Mouse (Mus musculus): ENCODE results near the gene Pde4d. TPM values are rescaled to one million over a fixed set of nuclear protein-coding genes. Genes with fewer than 3 reads are reported as not detected.

Pde4d gene
- polyA plus RNA-seq, 1 experiment from 2014 or later = 20.5 TPM

DNA sequence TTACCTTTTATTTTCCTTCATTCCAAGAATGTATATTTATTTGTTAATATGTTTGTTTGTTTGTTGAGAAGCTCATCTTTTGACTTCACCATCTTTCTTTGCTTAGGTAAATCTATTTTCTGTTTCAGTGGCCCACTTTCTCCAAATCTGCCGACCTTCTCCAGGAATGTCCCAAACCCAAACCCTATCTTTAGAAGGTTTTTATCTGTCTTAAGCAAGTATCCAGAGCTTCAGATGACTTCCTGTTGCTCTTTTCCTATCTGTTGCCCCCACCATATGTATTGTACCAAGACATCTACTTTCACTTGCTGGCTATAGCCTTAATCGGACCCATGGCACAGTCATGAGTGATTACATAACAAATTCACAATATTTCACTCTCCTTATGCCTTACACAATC is 1238.4 kb downstream of the Pde4d start:
- Histone ChIP-seq H3K27me3 (replicated peaks; ENCODE audit: control insufficient read depth, insufficient read depth, low read length) (no peaks in the 10 kb centered on the region), H3K4me3 (replicated peaks; ENCODE audit: low read length) (no peak overlapping the region), H3K4me2 (ENCODE audit: low read length) (no peak overlapping the region), H3K4me1 (replicated peaks; ENCODE audit: control insufficient read depth, insufficient read depth, low read length) (peaks cover 11% of the 10 kb centered on the region), H3K9me3 (ENCODE audit: control insufficient read depth, low read length) (no peaks in the 10 kb centered on the region), H3K36me3 (ENCODE audit: control insufficient read depth, insufficient read depth) (no peaks in the 10 kb centered on the region), H3K9ac (replicated peaks; ENCODE audit: low read depth, low read length) (no peak overlapping the region), H3K27ac (ENCODE audit: low read length) (no peak overlapping the region)
- ATAC-seq = no peak
- 97% methylated on average over 2 of the region's 2 CpGs for WGBS

DNA sequence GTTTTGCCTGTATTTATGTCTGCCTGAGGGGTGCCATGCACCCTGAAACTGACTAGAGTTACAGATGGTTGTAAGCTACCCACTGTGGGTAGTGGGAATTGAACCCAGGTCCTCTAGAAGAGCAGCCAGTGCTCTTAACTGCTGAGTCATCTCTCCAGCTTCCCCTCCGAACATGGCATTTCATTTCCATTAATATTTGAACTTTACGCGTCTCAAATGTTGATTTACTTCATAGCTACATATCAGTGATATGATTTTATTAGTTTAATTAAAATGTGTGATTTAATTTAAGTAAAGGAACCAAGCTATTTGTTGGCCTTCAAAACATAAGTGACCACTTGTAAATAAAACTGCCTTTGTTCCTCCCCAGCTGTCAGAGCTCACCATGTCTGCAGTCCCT is 1239.4 kb downstream of the Pde4d start:
- no peaks in the 10 kb centered on the region for H3K27me3 ChIP-seq (replicated peaks; ENCODE audit: control insufficient read depth, insufficient read depth, low read length)
- H3K9ac ChIP-seq (replicated peaks; ENCODE audit: low read depth, low read length) = no peak overlapping the region
- H3K4me3 ChIP-seq (replicated peaks; ENCODE audit: low read length) = no peak overlapping the region
- 93% methylated on average over 3 of the region's 3 CpGs for WGBS
- no peak for ATAC-seq
- H3K4me1 ChIP-seq (replicated peaks; ENCODE audit: control insufficient read depth, insufficient read depth, low read length) = peaks cover 11% of the 10 kb centered on the region
- no peak overlapping the region for H3K27ac ChIP-seq (ENCODE audit: low read length)
- no peaks in the 10 kb centered on the region for H3K36me3 ChIP-seq (ENCODE audit: control insufficient read depth, insufficient read depth)
- H3K9me3 ChIP-seq (ENCODE audit: control insufficient read depth, low read length) = no peaks in the 10 kb centered on the region
- H3K4me2 ChIP-seq (ENCODE audit: low read length) = no peak overlapping the region

GRCm38 (mm10) chr13:109690558-109690957 is 1240.8 kb downstream of the Pde4d start:
- Histone ChIP-seq H3K4me1 (replicated peaks; ENCODE audit: control insufficient read depth, insufficient read depth, low read length) (peaks cover 7% of the 10 kb centered on the region), H3K27ac (ENCODE audit: low read length) (no peak overlapping the region), H3K36me3 (ENCODE audit: control insufficient read depth, insufficient read depth) (no peaks in the 10 kb centered on the region), H3K9ac (replicated peaks; ENCODE audit: low read depth, low read length) (no peak overlapping the region), H3K27me3 (replicated peaks; ENCODE audit: control insufficient read depth, insufficient read depth, low read length) (no peaks in the 10 kb centered on the region), H3K9me3 (ENCODE audit: control insufficient read depth, low read length) (no peaks in the 10 kb centered on the region), H3K4me3 (replicated peaks; ENCODE audit: low read length) (no peak overlapping the region), H3K4me2 (ENCODE audit: low read length) (no peak overlapping the region)
- WGBS = 60% methylated on average over 5 of the region's 5 CpGs
- ATAC-seq = no peak

DNA sequence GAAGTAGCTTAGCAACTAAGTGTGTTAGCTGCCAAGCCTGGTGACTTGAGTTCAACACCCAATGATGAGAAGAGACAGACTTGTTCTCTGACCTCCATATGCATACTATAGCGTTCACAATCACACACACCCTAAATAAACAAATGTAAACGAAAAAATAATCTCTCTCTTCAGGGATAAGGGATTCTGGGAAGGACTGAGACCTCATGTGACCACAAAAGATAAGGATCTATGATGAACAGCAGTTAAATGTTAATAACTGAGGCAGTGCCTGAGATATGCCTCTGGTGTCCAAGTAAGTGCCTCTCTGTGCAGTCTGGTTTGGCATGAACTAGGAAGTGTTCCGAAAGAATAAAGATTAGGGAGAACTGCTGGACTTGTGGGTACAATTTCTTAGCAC is 1243.1 kb downstream of the Pde4d start:
- Histone ChIP-seq H3K36me3 (ENCODE audit: control insufficient read depth, insufficient read depth) (no peaks in the 10 kb centered on the region), H3K27ac (ENCODE audit: low read length) (no peak overlapping the region), H3K9me3 (ENCODE audit: control insufficient read depth, low read length) (no peaks in the 10 kb centered on the region), H3K4me3 (replicated peaks; ENCODE audit: low read length) (no peak overlapping the region), H3K4me1 (replicated peaks; ENCODE audit: control insufficient read depth, insufficient read depth, low read length) (no peaks in the 10 kb centered on the region), H3K4me2 (ENCODE audit: low read length) (no peak overlapping the region), H3K9ac (replicated peaks; ENCODE audit: low read depth, low read length) (no peak overlapping the region), H3K27me3 (replicated peaks; ENCODE audit: control insufficient read depth, insufficient read depth, low read length) (no peaks in the 10 kb centered on the region)
- 77% methylated on average over 3 of the region's 3 CpGs for WGBS
- no peak for ATAC-seq

DNA sequence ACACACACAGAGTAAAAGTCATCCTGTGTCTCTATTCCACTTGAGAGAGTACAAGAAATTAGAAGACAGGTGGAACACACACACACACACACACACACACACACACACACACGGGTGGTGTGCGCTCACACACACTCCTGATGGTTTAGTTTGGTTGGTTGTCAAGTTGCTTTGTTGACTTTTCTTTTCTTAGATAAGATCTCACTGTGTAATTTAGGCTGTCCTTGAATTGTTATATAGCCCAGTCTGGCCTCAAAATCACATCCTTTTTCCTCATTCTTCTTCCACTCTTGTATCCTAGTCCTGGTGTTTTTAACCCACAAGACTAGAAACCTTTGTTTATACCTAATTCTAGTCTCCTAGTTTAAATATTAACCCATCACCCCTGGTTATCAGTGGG is 1244.0 kb downstream of the Pde4d start:
- Histone ChIP-seq H3K27me3 (replicated peaks; ENCODE audit: control insufficient read depth, insufficient read depth, low read length) (no peaks in the 10 kb centered on the region), H3K36me3 (ENCODE audit: control insufficient read depth, insufficient read depth) (no peaks in the 10 kb centered on the region), H3K4me3 (replicated peaks; ENCODE audit: low read length) (no peak overlapping the region), H3K9me3 (ENCODE audit: control insufficient read depth, low read length) (no peaks in the 10 kb centered on the region), H3K4me2 (ENCODE audit: low read length) (no peak overlapping the region), H3K9ac (replicated peaks; ENCODE audit: low read depth, low read length) (no peak overlapping the region), H3K27ac (ENCODE audit: low read length) (no peak overlapping the region), H3K4me1 (replicated peaks; ENCODE audit: control insufficient read depth, insufficient read depth, low read length) (no peaks in the 10 kb centered on the region)
- ATAC-seq = no peak
- 94% methylated on average over 2 of the region's 2 CpGs for WGBS

- H3K27me3 ChIP-seq (replicated peaks; ENCODE audit: control insufficient read depth, insufficient read depth, low read length) = no peaks in the 10 kb centered on the region
- no peaks in the 10 kb centered on the region for H3K9me3 ChIP-seq (ENCODE audit: control insufficient read depth, low read length)
- ATAC-seq = peak; percentile 67; the same call in 1 of the 2 replicates
- H3K36me3 ChIP-seq (ENCODE audit: control insufficient read depth, insufficient read depth) = no peaks in the 10 kb centered on the region
- no peak overlapping the region for H3K27ac ChIP-seq (ENCODE audit: low read length)
- H3K4me3 ChIP-seq (replicated peaks; ENCODE audit: low read length) = no peak overlapping the region
- no peak overlapping the region for H3K9ac ChIP-seq (replicated peaks; ENCODE audit: low read depth, low read length)
- 54% methylated on average over 2 of the region's 2 CpGs for WGBS
- H3K4me1 ChIP-seq (replicated peaks; ENCODE audit: control insufficient read depth, insufficient read depth, low read length) = no peaks in the 10 kb centered on the region
- no peak overlapping the region for H3K4me2 ChIP-seq (ENCODE audit: low read length)
These were observed 1244.5 kb downstream of the Pde4d start for GRCm38 (mm10) chr13:109694293-109694692.

DNA sequence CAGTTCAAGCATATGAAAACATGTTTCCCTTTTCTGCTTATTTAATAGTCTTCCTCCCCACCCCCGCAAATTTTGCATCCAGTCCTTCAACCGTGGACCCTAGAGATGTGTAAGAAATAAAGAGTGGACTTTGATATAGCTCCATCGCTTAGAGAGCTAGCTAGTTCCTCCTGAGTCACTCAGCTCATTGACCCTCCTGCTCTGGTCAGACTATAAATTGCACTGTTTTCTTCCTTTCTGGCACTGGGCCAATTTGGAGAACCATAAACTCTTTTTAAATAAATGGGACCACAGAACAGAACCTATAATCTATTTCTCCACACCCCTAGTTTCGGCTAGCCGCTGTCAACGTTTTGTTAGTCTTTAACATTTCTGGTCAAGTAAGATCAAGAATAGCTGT is 1245.3 kb downstream of the Pde4d start:
- WGBS = 86% methylated on average over 6 of the region's 6 CpGs
- no peak for ATAC-seq
- no peaks in the 10 kb centered on the region for H3K36me3 ChIP-seq (ENCODE audit: control insufficient read depth, insufficient read depth)
- no peak overlapping the region for H3K9ac ChIP-seq (replicated peaks; ENCODE audit: low read depth, low read length)
- H3K27ac ChIP-seq (ENCODE audit: low read length) = no peak overlapping the region
- H3K4me3 ChIP-seq (replicated peaks; ENCODE audit: low read length) = no peak overlapping the region
- H3K27me3 ChIP-seq (replicated peaks; ENCODE audit: control insufficient read depth, insufficient read depth, low read length) = no peaks in the 10 kb centered on the region
- no peaks in the 10 kb centered on the region for H3K9me3 ChIP-seq (ENCODE audit: control insufficient read depth, low read length)
- H3K4me2 ChIP-seq (ENCODE audit: low read length) = no peak overlapping the region
- H3K4me1 ChIP-seq (replicated peaks; ENCODE audit: control insufficient read depth, insufficient read depth, low read length) = no peaks in the 10 kb centered on the region

DNA sequence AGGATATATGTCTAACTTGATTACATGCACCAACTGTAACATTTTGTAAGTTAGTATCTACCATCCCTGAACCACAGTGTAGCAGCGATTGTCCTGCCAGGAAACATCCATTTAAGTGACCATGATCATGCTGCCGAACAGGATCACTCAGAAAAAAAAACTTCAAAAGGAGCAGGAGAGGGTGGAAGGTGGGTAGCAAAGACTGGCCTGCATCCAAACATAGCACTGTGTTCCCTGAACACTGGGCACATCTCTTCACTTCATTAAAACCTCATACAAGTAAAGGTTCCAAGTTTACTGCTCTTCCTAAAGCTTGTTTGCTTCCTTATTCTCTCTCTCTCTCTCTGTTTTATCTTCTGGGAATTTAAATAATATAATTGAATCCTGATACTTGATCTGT is 1256.4 kb downstream of the Pde4d start:
- WGBS = 43% methylated on average over 2 of the region's 2 CpGs
- no peak overlapping the region for H3K4me2 ChIP-seq (ENCODE audit: low read length)

DNA sequence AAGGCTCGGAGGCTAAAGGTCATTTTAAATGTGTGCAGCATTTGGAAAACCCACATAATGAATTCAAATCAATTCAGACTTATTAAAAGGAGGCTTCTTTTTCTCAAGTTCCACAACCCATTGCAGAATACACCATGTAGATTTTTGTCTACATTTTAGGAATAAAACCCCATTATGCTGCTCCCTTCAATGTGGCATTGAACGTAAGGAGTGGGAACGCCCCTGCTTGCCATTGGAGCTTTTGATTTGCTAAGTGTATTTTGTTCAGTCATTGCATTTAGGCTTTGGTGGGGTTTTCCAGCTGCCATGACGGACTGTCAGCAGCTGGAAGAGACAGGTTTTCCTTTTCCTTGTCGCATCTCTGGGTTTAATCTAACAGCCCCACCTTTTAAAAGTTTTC is 1256.8 kb downstream of the Pde4d start:
- no peak for ATAC-seq
- no peaks in the 10 kb centered on the region for H3K36me3 ChIP-seq (ENCODE audit: control insufficient read depth, insufficient read depth)
- H3K4me2 ChIP-seq (ENCODE audit: low read length) = no peak overlapping the region
- H3K4me1 ChIP-seq (replicated peaks; ENCODE audit: control insufficient read depth, insufficient read depth, low read length) = peaks cover 12% of the 10 kb centered on the region
- H3K27me3 ChIP-seq (replicated peaks; ENCODE audit: control insufficient read depth, insufficient read depth, low read length) = no peaks in the 10 kb centered on the region
- H3K9me3 ChIP-seq (ENCODE audit: control insufficient read depth, low read length) = no peaks in the 10 kb centered on the region
- 44% methylated on average over 5 of the region's 5 CpGs for WGBS
- H3K27ac ChIP-seq (ENCODE audit: low read length) = no peak overlapping the region
- no peak overlapping the region for H3K4me3 ChIP-seq (replicated peaks; ENCODE audit: low read length)
- H3K9ac ChIP-seq (replicated peaks; ENCODE audit: low read depth, low read length) = no peak overlapping the region

More for the DNA sequence above, 1256.4 kb downstream of the Pde4d start:
- Histone ChIP-seq H3K4me1 (replicated peaks; ENCODE audit: control insufficient read depth, insufficient read depth, low read length) (peaks cover 12% of the 10 kb centered on the region), H3K27me3 (replicated peaks; ENCODE audit: control insufficient read depth, insufficient read depth, low read length) (no peaks in the 10 kb centered on the region), H3K36me3 (ENCODE audit: control insufficient read depth, insufficient read depth) (no peaks in the 10 kb centered on the region), H3K4me3 (replicated peaks; ENCODE audit: low read length) (no peak overlapping the region), H3K9ac (replicated peaks; ENCODE audit: low read depth, low read length) (no peak overlapping the region), H3K27ac (ENCODE audit: low read length) (no peak overlapping the region), H3K9me3 (ENCODE audit: control insufficient read depth, low read length) (no peaks in the 10 kb centered on the region)
- ATAC-seq = no peak

- Histone ChIP-seq H3K27ac (ENCODE audit: low read length) (no peak overlapping the region), H3K27me3 (replicated peaks; ENCODE audit: control insufficient read depth, insufficient read depth, low read length) (no peaks in the 10 kb centered on the region), H3K4me3 (replicated peaks; ENCODE audit: low read length) (no peak overlapping the region), H3K4me1 (replicated peaks; ENCODE audit: control insufficient read depth, insufficient read depth, low read length) (peaks cover 12% of the 10 kb centered on the region), H3K36me3 (ENCODE audit: control insufficient read depth, insufficient read depth) (no peaks in the 10 kb centered on the region), H3K9me3 (ENCODE audit: control insufficient read depth, low read length) (no peaks in the 10 kb centered on the region), H3K4me2 (ENCODE audit: low read length) (no peak overlapping the region), H3K9ac (replicated peaks; ENCODE audit: low read depth, low read length) (no peak overlapping the region)
- no peak for ATAC-seq
- WGBS = 76% methylated on average over 4 of the region's 4 CpGs
These were observed 1257.4 kb downstream of the Pde4d start for GRCm38 (mm10) chr13:109707154-109707553.

All from forebrain, embryonic 16.5 days (tissue).